Mouse (Mus musculus) heart, postnatal 0 days (tissue): ENCODE data around the gene Micu2.

Source experiments
- CTCF ChIP-seq: IDR thresholded peaks from 2 replicates; pipeline ENCODE4 v1.5.1; 2016; ENCODE audit warnings: antibody characterized with exemption, control low read depth, low read depth
- EP300 ChIP-seq: IDR thresholded peaks from 2 replicates; pipeline ENCODE4 v1.6.1; 2016; ENCODE audit warnings: antibody characterized with exemption, low read depth

GRCm38 (mm10) chr14:57945834-57946233, 53.2 kb downstream of the Micu2 start:
- TF ChIP-seq CTCF (no peak), EP300 (no peak)
